Comparison of ENCODE assay signal across 31 mouse cellular contexts in genomic region chr5:75465701-75466100, GRCm38 (mm10).
A peak's percentile ranks its signal among the peaks of the same experiment; 100 is the strongest.
DNase-seq lines count a peak whose midpoint lies in the region; ATAC-seq and TF ChIP-seq lines count a peak whose summit lies in the region.
"Had no signal": no experiment of that assay in that cellular context is flagged by ENCODE, and none has a peak within 500 bp of the region (broad histone marks: within the 10 kb centered on the region; RNA-seq: fewer than 3 reads in every experiment).

No protein-coding gene starts in this region.

- TF ChIP-seq POLR2A in kidney, adult 2 months (IDR thresholded peaks at IDR 0.05; ENCODE audit: low read depth, low read length), result no peak

- H3K36me3 ChIP-seq in kidney, adult 2 months (ENCODE audit: control insufficient read depth, insufficient read depth, low read length), result no peaks in the 10 kb centered on the region
- no peaks in the 10 kb centered on the region for H3K36me3 ChIP-seq in kidney, embryonic 14.5 days (ENCODE audit: control insufficient read depth, insufficient read depth, low read length)
- no peaks in the 10 kb centered on the region for H3K36me3 ChIP-seq in G1E (replicated peaks)
- no peaks in the 10 kb centered on the region for H3K36me3 ChIP-seq in forebrain, embryonic 12.5 days (replicated peaks)
- H3K36me3 ChIP-seq: embryonic facial prominence, embryonic 13.5 days; forebrain, embryonic 10.5 days; heart, embryonic 12.5 days; limb, embryonic 12.5 days; lung, embryonic 15.5 days; midbrain, embryonic 12.5 days; neural tube, embryonic 12.5 days had no signal

- H3K4me2 ChIP-seq in kidney, embryonic 14.5 days (replicated peaks; ENCODE audit: low read depth, low read length), result no peak overlapping the region
- no peak overlapping the region for H3K4me2 ChIP-seq in forebrain, embryonic 12.5 days
- H3K4me2 ChIP-seq: embryonic facial prominence, embryonic 13.5 days; heart, embryonic 12.5 days; limb, embryonic 12.5 days; liver, embryonic 11.5 days; lung, embryonic 15.5 days; midbrain, embryonic 12.5 days; neural tube, embryonic 12.5 days had no signal

- 65% methylated on average over 7 of the region's 7 CpGs for WGBS in kidney, adult 2 months
- 84% methylated on average over 7 of the region's 7 CpGs for WGBS in kidney, embryonic 14.5 days
- 88% methylated on average over 7 of the region's 7 CpGs for WGBS in forebrain, embryonic 12.5 days

- no peaks in the 10 kb centered on the region for H3K27me3 ChIP-seq in kidney, adult 2 months (replicated peaks; ENCODE audit: control insufficient read depth, insufficient read depth, low read length)
- H3K27me3 ChIP-seq in kidney, embryonic 14.5 days (ENCODE audit: control insufficient read depth, insufficient read depth, low read length), result no peaks in the 10 kb centered on the region
- H3K27me3 ChIP-seq in G1E (ENCODE audit: insufficient read depth, low read length), result no peaks in the 10 kb centered on the region
- peaks cover 15% of the 10 kb centered on the region; the same call in 1 of the 2 replicates for H3K27me3 ChIP-seq in forebrain, embryonic 12.5 days
- H3K27me3 ChIP-seq: embryonic facial prominence, embryonic 13.5 days; limb, embryonic 12.5 days; lung, embryonic 15.5 days; neural tube, embryonic 12.5 days had no signal

- TF ChIP-seq CTCF in kidney, adult 2 months (conservative IDR thresholded peaks at IDR 0.05; ENCODE audit: insufficient read depth, insufficient read length, low read depth, low read length), result no peak
- no peak for TF ChIP-seq CTCF in G1E (IDR thresholded peaks at IDR 0.05; ENCODE audit: low read depth, low read length)

- peak; percentile 27 for DNase-seq in kidney, adult 2 months
- no peak for DNase-seq in G1E (ENCODE audit: low spot score)
- peak; percentile 51 for DNase-seq in adrenal gland, postnatal 10 days
- no peak for DNase-seq in spleen, postnatal 10 days (ENCODE audit: low spot score in 2 of 2)
- DNase-seq in right cerebral cortex, postnatal 14 days, result no peak
- DNase-seq: cerebellum, adult 11 months; cerebellum, adult 9-10 months; cerebellum, postnatal 36 days; forebrain, postnatal 0 days; kidney, postnatal 14 days; retina, postnatal 1 day; right cerebral cortex, postnatal 25 days; thymus, postnatal 36 days had no signal

- no peaks in the 10 kb centered on the region for H3K9me3 ChIP-seq in kidney, embryonic 14.5 days (ENCODE audit: control insufficient read depth, low read length)
- 0 out of 2 replicates have a peak, but pooled peaks cover 3% of the 10 kb centered on the region for H3K9me3 ChIP-seq in G1E (replicated peaks)
- no peaks in the 10 kb centered on the region for H3K9me3 ChIP-seq in forebrain, embryonic 12.5 days
- H3K9me3 ChIP-seq: embryonic facial prominence, embryonic 13.5 days; forebrain, embryonic 10.5 days; heart, embryonic 12.5 days; limb, embryonic 12.5 days; lung, embryonic 15.5 days; megakaryocyte, embryonic 14.5 days; midbrain, embryonic 12.5 days; neural tube, embryonic 12.5 days had no signal

- no peak overlapping the region for H3K4me3 ChIP-seq in kidney, adult 2 months (ENCODE audit: insufficient read depth, low read depth, low read length)
- H3K4me3 ChIP-seq in kidney, embryonic 14.5 days (ENCODE audit: low read length), result no peak overlapping the region
- no peak overlapping the region for H3K4me3 ChIP-seq in G1E (ENCODE audit: low read depth, low read length)
- H3K4me3 ChIP-seq in forebrain, embryonic 12.5 days (replicated peaks), result no peak overlapping the region
- H3K4me3 ChIP-seq: embryonic facial prominence, embryonic 13.5 days; forebrain, embryonic 10.5 days; heart, embryonic 12.5 days; layer of hippocampus, adult 2 months; left cerebral cortex, adult 2 months; limb, embryonic 12.5 days; lung, embryonic 15.5 days; megakaryocyte, embryonic 14.5 days; midbrain, embryonic 12.5 days; myocyte; neural tube, embryonic 12.5 days had no signal

- ATAC-seq in kidney, embryonic 14.5 days (ENCODE audit: low FRiP score, low TSS enrichment), result no peak
- peak; percentile 50 for ATAC-seq in G1E (ENCODE audit: extremely low read depth, insufficient number of reproducible peaks, low FRiP score, poor library complexity, severe bottlenecking)
- peak; percentile 50; the same call in 1 of the 2 replicates for ATAC-seq in granulocyte monocyte progenitor cell, adult 5-6 weeks (replicated peaks; ENCODE audit: poor library complexity, severe bottlenecking)
- no peak for ATAC-seq in forebrain, embryonic 12.5 days (ENCODE audit: low FRiP score)
- ATAC-seq: activated CD4-positive, CD25-positive, alpha-beta regulatory T cell, adult 4 months; CD4-positive, CD25-positive, alpha-beta regulatory T cell, adult 4 months; forebrain, postnatal 0 days; hindbrain, embryonic 16.5 days had no signal

- no peak overlapping the region for H3K27ac ChIP-seq in kidney, adult 2 months (ENCODE audit: insufficient read depth, low read depth, low read length)
- H3K27ac ChIP-seq in kidney, embryonic 14.5 days (ENCODE audit: low read depth, low read length), result no peak overlapping the region
- H3K27ac ChIP-seq in forebrain, embryonic 12.5 days, result no peak overlapping the region
- H3K27ac ChIP-seq: embryonic facial prominence, embryonic 13.5 days; forebrain, embryonic 10.5 days; layer of hippocampus, adult 2 months; left cerebral cortex, adult 2 months; limb, embryonic 12.5 days; lung, embryonic 15.5 days; midbrain, embryonic 12.5 days; neural tube, embryonic 12.5 days had no signal

- H3K9ac ChIP-seq in kidney, embryonic 14.5 days (ENCODE audit: low read depth, low read length), result no peak overlapping the region
- no peak overlapping the region for H3K9ac ChIP-seq in forebrain, embryonic 12.5 days
- H3K9ac ChIP-seq: embryonic facial prominence, embryonic 13.5 days; forebrain, postnatal 0 days; heart, embryonic 12.5 days; limb, embryonic 12.5 days; lung, embryonic 15.5 days; midbrain, embryonic 12.5 days; neural tube, embryonic 12.5 days had no signal

- H3K4me1 ChIP-seq in kidney, adult 2 months (ENCODE audit: control insufficient read depth, insufficient read depth, low read length), result peaks cover 8% of the 10 kb centered on the region
- H3K4me1 ChIP-seq in kidney, embryonic 14.5 days (ENCODE audit: control insufficient read depth, insufficient read depth, low read length), result no peaks in the 10 kb centered on the region
- H3K4me1 ChIP-seq in G1E (ENCODE audit: insufficient read depth, low read depth, low read length), result peaks cover 82% of the 10 kb centered on the region
- no peaks in the 10 kb centered on the region for H3K4me1 ChIP-seq in forebrain, embryonic 12.5 days
- H3K4me1 ChIP-seq: embryonic facial prominence, embryonic 13.5 days; midbrain, embryonic 12.5 days; neural tube, embryonic 12.5 days had no signal

Comparison
In these comparisons a context has a peak if more than half of its experiments do, and no peak if none do; other contexts are left out.
1. DNase-seq: peak in kidney, adult 2 months (single experiment) and adrenal gland, postnatal 10 days (single experiment); none in G1E (single experiment), spleen, postnatal 10 days (0 of 2) and right cerebral cortex, postnatal 14 days (single experiment).
2. ATAC-seq: peak in G1E (single experiment) and granulocyte monocyte progenitor cell, adult 5-6 weeks (single experiment); none in kidney, embryonic 14.5 days (single experiment) and forebrain, embryonic 12.5 days (single experiment).